Mouse (Mus musculus): Measurements from ENCODE around the gene Olfr714. TPM values are rescaled to one million over a fixed set of nuclear protein-coding genes. Genes with fewer than 3 reads are reported as not detected.
"Not testable (repeated sequence)": the region's sequence is repeated elsewhere in the genome, so short reads cannot be mapped to it uniquely, and the experiment has no call there.

Olfr714 gene
- not detected in 2 replicates for polyA plus RNA-seq (2016; fragmentation: Nextera tagmentation; extraction: Ambion mirVana)

- H3K36me3 ChIP-seq = no peaks in the 10 kb centered on the region
- H3K4me3 ChIP-seq = no peak within 1 kb of the TSS
- 92% methylated on average over 2 of the region's 2 CpGs for WGBS
- no peak for DNase-seq (ENCODE audit: low spot score)
- H3K4me1 ChIP-seq = no peaks in the 10 kb centered on the region
- H3K9me3 ChIP-seq (replicated peaks) = peaks cover 15% of the 10 kb centered on the region; the same call in 1 of the 2 replicates
- no peaks in the 10 kb centered on the region for H3K27me3 ChIP-seq (ENCODE audit: low read depth, poor library complexity, severe bottlenecking)
- H3K27ac ChIP-seq (replicated peaks) = no peak within 1 kb of the TSS
Observed at GRCm38 (mm10) chr7:107070681-107071080, at the start of gene Olfr714. Olfr714 (plus strand) TSS chr7:107070981.

- Histone ChIP-seq H3K27me3 (ENCODE audit: low read depth, poor library complexity, severe bottlenecking) (no peaks in the 10 kb centered on the region), H3K9me3 (replicated peaks) (no peaks in the 10 kb centered on the region), H3K27ac (replicated peaks) (no peak within 1 kb of the TSS), H3K36me3 (no peaks in the 10 kb centered on the region), H3K4me3 (no peak within 1 kb of the TSS), H3K4me1 (no peaks in the 10 kb centered on the region)
- DNase-seq (ENCODE audit: low spot score) = no peak
- WGBS = 92% methylated on average over 1 of the region's 1 CpGs
Observed at GRCm38 (mm10) chr7:107030874-107031273, 39.9 kb upstream of the Olfr714 start, which contains the start of gene Olfr713. Olfr713 (plus strand) TSS chr7:107031174.

- WGBS = 83% methylated on average over 2 of the region's 2 CpGs
Observed at GRCm38 (mm10) chr7:107039934-107040563, 30.7 kb upstream of the Olfr714 start.

GRCm38 (mm10) chr7:107043136-107043535 lies 27.6 kb upstream of the Olfr714 start:
- no peaks in the 10 kb centered on the region for H3K9me3 ChIP-seq (replicated peaks)
- no peak for DNase-seq (ENCODE audit: low spot score)
- H3K27ac ChIP-seq (replicated peaks) = no peak overlapping the region
- no peaks in the 10 kb centered on the region for H3K27me3 ChIP-seq (ENCODE audit: low read depth, poor library complexity, severe bottlenecking)
- H3K36me3 ChIP-seq = no peaks in the 10 kb centered on the region
- H3K4me1 ChIP-seq = no peaks in the 10 kb centered on the region
- H3K4me3 ChIP-seq = no peak overlapping the region
- WGBS = 87% methylated on average over 3 of the region's 3 CpGs

More at GRCm38 (mm10) chr7:107039934-107040563, 30.7 kb upstream of the Olfr714 start:
- no peaks in the 10 kb centered on the region for H3K27me3 ChIP-seq (ENCODE audit: low read depth, poor library complexity, severe bottlenecking)
- no peak for DNase-seq (ENCODE audit: low spot score)
- no peak overlapping the region for H3K4me3 ChIP-seq
- no peak overlapping the region for H3K27ac ChIP-seq (replicated peaks)
- H3K36me3 ChIP-seq = no peaks in the 10 kb centered on the region
- no peaks in the 10 kb centered on the region for H3K4me1 ChIP-seq
- no peaks in the 10 kb centered on the region for H3K9me3 ChIP-seq (replicated peaks)

- Histone ChIP-seq H3K4me1 (no peaks in the 10 kb centered on the region), H3K4me3 (no peak overlapping the region), H3K27me3 (ENCODE audit: low read depth, poor library complexity, severe bottlenecking) (no peaks in the 10 kb centered on the region), H3K36me3 (no peaks in the 10 kb centered on the region), H3K27ac (replicated peaks) (no peak overlapping the region), H3K9me3 (replicated peaks) (no peaks in the 10 kb centered on the region)
- 69% methylated on average over 1 of the region's 1 CpGs for WGBS
- DNase-seq (ENCODE audit: low spot score) = no peak
Observed at GRCm38 (mm10) chr7:107044407-107044806, 26.4 kb upstream of the Olfr714 start.

- 5% methylated on average over 5 of the region's 5 CpGs for WGBS
- H3K27me3 ChIP-seq (ENCODE audit: low read depth, poor library complexity, severe bottlenecking) = no peaks in the 10 kb centered on the region
- no peak overlapping the region for H3K4me3 ChIP-seq
- no peaks in the 10 kb centered on the region for H3K9me3 ChIP-seq (replicated peaks)
- DNase-seq (ENCODE audit: low spot score) = no peak
- no peak overlapping the region for H3K27ac ChIP-seq (replicated peaks)
- no peaks in the 10 kb centered on the region for H3K36me3 ChIP-seq
- H3K4me1 ChIP-seq = no peaks in the 10 kb centered on the region
Observed at GRCm38 (mm10) chr7:107045833-107046232, 24.9 kb upstream of the Olfr714 start.

- DNase-seq (ENCODE audit: low spot score) = no peak
Observed at GRCm38 (mm10) chr7:107047578-107047977, 23.2 kb upstream of the Olfr714 start.

GRCm38 (mm10) chr7:107092920-107093319 lies 22.1 kb downstream of the Olfr714 start, which contains the start of gene Olfr17:
Olfr17 (plus strand) TSS chr7:107093220.
- H3K27me3 ChIP-seq (ENCODE audit: low read depth, poor library complexity, severe bottlenecking) = no peaks in the 10 kb centered on the region

More at GRCm38 (mm10) chr7:107047578-107047977, 23.2 kb upstream of the Olfr714 start:
- Histone ChIP-seq H3K4me3 (no peak overlapping the region), H3K4me1 (no peaks in the 10 kb centered on the region), H3K9me3 (replicated peaks) (no peaks in the 10 kb centered on the region), H3K27ac (replicated peaks) (no peak overlapping the region), H3K27me3 (ENCODE audit: low read depth, poor library complexity, severe bottlenecking) (no peaks in the 10 kb centered on the region), H3K36me3 (no peaks in the 10 kb centered on the region)
- WGBS = 58% methylated on average over 3 of the region's 3 CpGs

GRCm38 (mm10) chr7:107110269-107110668 lies 39.5 kb downstream of the Olfr714 start, which contains the start of gene Olfr715b:
Olfr715b (minus strand) TSS chr7:107110369.
- H3K27ac ChIP-seq (replicated peaks) = not testable (repeated sequence)
- WGBS = 90% methylated on average over 2 of the region's 2 CpGs

More at GRCm38 (mm10) chr7:107092920-107093319, 22.1 kb downstream of the Olfr714 start, which contains the start of gene Olfr17:
- no peaks in the 10 kb centered on the region for H3K4me1 ChIP-seq
- no peak within 1 kb of the TSS for H3K4me3 ChIP-seq
- no peaks in the 10 kb centered on the region for H3K9me3 ChIP-seq (replicated peaks)
- 76% methylated on average over 1 of the region's 1 CpGs for WGBS
- DNase-seq (ENCODE audit: low spot score) = no peak
- H3K27ac ChIP-seq (replicated peaks) = no peak within 1 kb of the TSS
- no peaks in the 10 kb centered on the region for H3K36me3 ChIP-seq

More at GRCm38 (mm10) chr7:107110269-107110668, 39.5 kb downstream of the Olfr714 start, which contains the start of gene Olfr715b:
- H3K36me3 ChIP-seq; H3K4me3 ChIP-seq; H3K4me1 ChIP-seq; H3K27me3 ChIP-seq (ENCODE audit: low read depth, poor library complexity, severe bottlenecking); H3K9me3 ChIP-seq (replicated peaks); DNase-seq (ENCODE audit: low spot score): not testable (repeated sequence)

Other genes with a start within 250 kb of the Olfr714 start
- gene Olfr702, start 237.1 kb upstream of the Olfr714 start, polyA plus RNA-seq (2016; fragmentation: Nextera tagmentation; extraction: Ambion mirVana) = not detected in 2 replicates
- not detected in 2 replicates for gene Olfr703, start 227.6 kb upstream of the Olfr714 start, polyA plus RNA-seq (2016; fragmentation: Nextera tagmentation; extraction: Ambion mirVana)
- gene Olfr704, start 207.8 kb upstream of the Olfr714 start, polyA plus RNA-seq (2016; fragmentation: Nextera tagmentation; extraction: Ambion mirVana) = not detected in 2 replicates
- gene Olfr705, start 194.1 kb upstream of the Olfr714 start, polyA plus RNA-seq (2016; fragmentation: Nextera tagmentation; extraction: Ambion mirVana) = not detected in 2 replicates
- gene Olfr706, start 182.8 kb upstream of the Olfr714 start, polyA plus RNA-seq (2016; fragmentation: Nextera tagmentation; extraction: Ambion mirVana) = not detected in 2 replicates
- not detected in 2 replicates for gene Olfr707, start 169.7 kb upstream of the Olfr714 start, polyA plus RNA-seq (2016; fragmentation: Nextera tagmentation; extraction: Ambion mirVana)
- not detected in 2 replicates for gene Olfr1532-ps1, start 163.0 kb upstream of the Olfr714 start, polyA plus RNA-seq (2016; fragmentation: Nextera tagmentation; extraction: Ambion mirVana)
- not detected in 2 replicates for gene Olfr709-ps1, start 138.8 kb upstream of the Olfr714 start, polyA plus RNA-seq (2016; fragmentation: Nextera tagmentation; extraction: Ambion mirVana)
- not detected in 2 replicates for gene Olfr710, start 122.7 kb upstream of the Olfr714 start, polyA plus RNA-seq (2016; fragmentation: Nextera tagmentation; extraction: Ambion mirVana)
- not detected in 2 replicates for gene Olfr6, start 107.0 kb upstream of the Olfr714 start, polyA plus RNA-seq (2016; fragmentation: Nextera tagmentation; extraction: Ambion mirVana)
- not detected in 2 replicates for gene Olfr711, start 95.5 kb upstream of the Olfr714 start, polyA plus RNA-seq (2016; fragmentation: Nextera tagmentation; extraction: Ambion mirVana)
- gene Olfr2, start 64.9 kb upstream of the Olfr714 start, polyA plus RNA-seq (2016; fragmentation: Nextera tagmentation; extraction: Ambion mirVana) = not detected in 2 replicates
- not detected in 2 replicates for gene Olfr713, start 39.8 kb upstream of the Olfr714 start, polyA plus RNA-seq (2016; fragmentation: Nextera tagmentation; extraction: Ambion mirVana)
- gene Olfr17, start 22.2 kb downstream of the Olfr714 start, polyA plus RNA-seq (2016; fragmentation: Nextera tagmentation; extraction: Ambion mirVana) = not detected in 2 replicates
- gene Olfr715b, start 39.4 kb downstream of the Olfr714 start, polyA plus RNA-seq (2016; fragmentation: Nextera tagmentation; extraction: Ambion mirVana) = not detected in 2 replicates
- gene Olfr715, start 60.1 kb downstream of the Olfr714 start, polyA plus RNA-seq (2016; fragmentation: Nextera tagmentation; extraction: Ambion mirVana) = not detected in 2 replicates
- gene Olfr716, start 67.3 kb downstream of the Olfr714 start, polyA plus RNA-seq (2016; fragmentation: Nextera tagmentation; extraction: Ambion mirVana) = not detected in 2 replicates
- not detected in 2 replicates for gene Nlrp14, start 96.0 kb downstream of the Olfr714 start, polyA plus RNA-seq (2016; fragmentation: Nextera tagmentation; extraction: Ambion mirVana)
- gene Rbmxl2, start 138.5 kb downstream of the Olfr714 start, polyA plus RNA-seq (2016; fragmentation: Nextera tagmentation; extraction: Ambion mirVana) = not detected in 2 replicates

All from midbrain, embryonic 10.5 days (tissue).